Mouse (Mus musculus): ENCODE data around the gene Ppp2r1b. TPM values are rescaled to one million over a fixed set of nuclear protein-coding genes. Genes with fewer than 3 reads are reported as not detected.

Ppp2r1b gene
- polyA plus RNA-seq, 1 experiment from 2014 or later, result 85.2 TPM

GRCm38 (mm10) chr9:50876287-50876686, 31.2 kb downstream of the Ppp2r1b start:
- no peak for ATAC-seq (ENCODE audit: low FRiP score, low read depth)
- Histone ChIP-seq H3K27ac (no peak overlapping the region), H3K36me3 (peaks cover 81% of the 10 kb centered on the region), H3K4me3 (no peak overlapping the region), H3K9me3 (no peaks in the 10 kb centered on the region), H3K9ac (no peak overlapping the region), H3K27me3 (replicated peaks) (no peaks in the 10 kb centered on the region), H3K4me2 (replicated peaks) (no peak overlapping the region), H3K4me1 (no peaks in the 10 kb centered on the region)
- WGBS, result 97% methylated on average over 3 of the region's 3 CpGs

GRCm38 (mm10) chr9:50877431-50877830, 32.3 kb downstream of the Ppp2r1b start:
- no peaks in the 10 kb centered on the region for H3K27me3 ChIP-seq (replicated peaks)
- H3K4me1 ChIP-seq, result no peaks in the 10 kb centered on the region
- peaks cover 81% of the 10 kb centered on the region for H3K36me3 ChIP-seq
- H3K9ac ChIP-seq, result no peak overlapping the region
- H3K27ac ChIP-seq, result no peak overlapping the region
- 96% methylated on average over 3 of the region's 3 CpGs for WGBS
- H3K4me2 ChIP-seq (replicated peaks), result no peak overlapping the region
- ATAC-seq (ENCODE audit: low FRiP score, low read depth), result no peak
- no peak overlapping the region for H3K4me3 ChIP-seq
- H3K9me3 ChIP-seq, result no peaks in the 10 kb centered on the region

GRCm38 (mm10) chr9:50882183-50882582, 37.1 kb downstream of the Ppp2r1b start:
- H3K36me3 ChIP-seq, result peaks cover 51% of the 10 kb centered on the region
- H3K4me3 ChIP-seq, result no peak overlapping the region
- no peak for ATAC-seq (ENCODE audit: low FRiP score, low read depth)
- H3K27me3 ChIP-seq (replicated peaks), result no peaks in the 10 kb centered on the region
- H3K9me3 ChIP-seq, result no peaks in the 10 kb centered on the region
- H3K4me2 ChIP-seq (replicated peaks), result no peak overlapping the region
- 91% methylated on average over 2 of the region's 2 CpGs for WGBS
- H3K27ac ChIP-seq, result no peak overlapping the region
- no peak overlapping the region for H3K9ac ChIP-seq
- H3K4me1 ChIP-seq, result no peaks in the 10 kb centered on the region

- ATAC-seq (ENCODE audit: low FRiP score, low read depth), result no peak
- peaks cover 37% of the 10 kb centered on the region for H3K36me3 ChIP-seq
- H3K4me1 ChIP-seq, result no peaks in the 10 kb centered on the region
- H3K27ac ChIP-seq, result no peak overlapping the region
- H3K27me3 ChIP-seq (replicated peaks), result no peaks in the 10 kb centered on the region
- H3K4me2 ChIP-seq (replicated peaks), result no peak overlapping the region
- no peak overlapping the region for H3K4me3 ChIP-seq
- 81% methylated on average over 8 of the region's 8 CpGs for WGBS
- no peaks in the 10 kb centered on the region for H3K9me3 ChIP-seq
- no peak overlapping the region for H3K9ac ChIP-seq
Observed at GRCm38 (mm10) chr9:50884093-50884492, 39.0 kb downstream of the Ppp2r1b start.

- H3K27ac ChIP-seq, result no peak overlapping the region
- no peaks in the 10 kb centered on the region for H3K27me3 ChIP-seq (replicated peaks)
- no peak overlapping the region for H3K4me3 ChIP-seq
- 76% methylated on average over 10 of the region's 10 CpGs for WGBS
- no peaks in the 10 kb centered on the region for H3K9me3 ChIP-seq
- ATAC-seq (ENCODE audit: low FRiP score, low read depth), result no peak
- H3K9ac ChIP-seq, result no peak overlapping the region
- H3K4me1 ChIP-seq, result no peaks in the 10 kb centered on the region
- H3K36me3 ChIP-seq, result peaks cover 29% of the 10 kb centered on the region
- H3K4me2 ChIP-seq (replicated peaks), result no peak overlapping the region
Observed at GRCm38 (mm10) chr9:50884741-50885599, 39.9 kb downstream of the Ppp2r1b start.

GRCm38 (mm10) chr9:50885600-50885987, 40.5 kb downstream of the Ppp2r1b start:
- H3K4me3 ChIP-seq, result no peak overlapping the region
- H3K9ac ChIP-seq, result no peak overlapping the region
- H3K9me3 ChIP-seq, result no peaks in the 10 kb centered on the region
- no peak overlapping the region for H3K4me2 ChIP-seq (replicated peaks)
- H3K36me3 ChIP-seq, result peaks cover 23% of the 10 kb centered on the region
- no peak for ATAC-seq (ENCODE audit: low FRiP score, low read depth)
- H3K27me3 ChIP-seq (replicated peaks), result no peaks in the 10 kb centered on the region
- WGBS, result 55% methylated on average over 1 of the region's 1 CpGs
- H3K4me1 ChIP-seq, result no peaks in the 10 kb centered on the region
- no peak overlapping the region for H3K27ac ChIP-seq

GRCm38 (mm10) chr9:50886870-50887269, 41.8 kb downstream of the Ppp2r1b start:
- WGBS, result 93% methylated on average over 1 of the region's 1 CpGs
- Histone ChIP-seq H3K36me3 (peaks cover 20% of the 10 kb centered on the region), H3K9ac (no peak overlapping the region), H3K4me2 (replicated peaks) (no peak overlapping the region), H3K27ac (no peak overlapping the region), H3K4me3 (no peak overlapping the region), H3K9me3 (no peaks in the 10 kb centered on the region), H3K4me1 (no peaks in the 10 kb centered on the region), H3K27me3 (replicated peaks) (no peaks in the 10 kb centered on the region)
- no peak for ATAC-seq (ENCODE audit: low FRiP score, low read depth)

GRCm38 (mm10) chr9:50887351-50887750, 42.2 kb downstream of the Ppp2r1b start:
- no peak for ATAC-seq (ENCODE audit: low FRiP score, low read depth)
- Histone ChIP-seq H3K27me3 (replicated peaks) (no peaks in the 10 kb centered on the region), H3K9me3 (no peaks in the 10 kb centered on the region), H3K4me1 (no peaks in the 10 kb centered on the region), H3K4me3 (no peak overlapping the region), H3K27ac (no peak overlapping the region), H3K4me2 (replicated peaks) (no peak overlapping the region), H3K9ac (no peak overlapping the region), H3K36me3 (peaks cover 23% of the 10 kb centered on the region)
- 54% methylated on average over 4 of the region's 4 CpGs for WGBS

GRCm38 (mm10) chr9:50889211-50889610, 44.1 kb downstream of the Ppp2r1b start:
- H3K9me3 ChIP-seq, result no peaks in the 10 kb centered on the region
- no peaks in the 10 kb centered on the region for H3K4me1 ChIP-seq
- 68% methylated on average over 6 of the region's 6 CpGs for WGBS
- H3K4me3 ChIP-seq, result no peak overlapping the region
- H3K36me3 ChIP-seq, result peaks cover 18% of the 10 kb centered on the region; the same call in 1 of the 2 replicates
- no peak for ATAC-seq (ENCODE audit: low FRiP score, low read depth)
- H3K4me2 ChIP-seq (replicated peaks), result no peak overlapping the region
- no peak overlapping the region for H3K27ac ChIP-seq
- H3K27me3 ChIP-seq (replicated peaks), result no peaks in the 10 kb centered on the region
- no peak overlapping the region for H3K9ac ChIP-seq

- WGBS, result 87% methylated on average over 4 of the region's 4 CpGs
- Histone ChIP-seq H3K9ac (no peak overlapping the region), H3K27me3 (replicated peaks) (no peaks in the 10 kb centered on the region), H3K27ac (no peak overlapping the region), H3K9me3 (no peaks in the 10 kb centered on the region), H3K4me3 (no peak overlapping the region), H3K4me1 (no peaks in the 10 kb centered on the region), H3K36me3 (peaks cover 22% of the 10 kb centered on the region; the same call in 1 of the 2 replicates), H3K4me2 (replicated peaks) (no peak overlapping the region)
- no peak for ATAC-seq (ENCODE audit: low FRiP score, low read depth)
Observed at GRCm38 (mm10) chr9:50889964-50890363, 44.9 kb downstream of the Ppp2r1b start.

GRCm38 (mm10) chr9:50890494-50891090, 45.5 kb downstream of the Ppp2r1b start:
- WGBS, result 86% methylated on average over 3 of the region's 3 CpGs
- Histone ChIP-seq H3K27me3 (replicated peaks) (no peaks in the 10 kb centered on the region), H3K4me1 (no peaks in the 10 kb centered on the region), H3K36me3 (peaks cover 27% of the 10 kb centered on the region), H3K9ac (no peak overlapping the region), H3K4me2 (replicated peaks) (no peak overlapping the region), H3K27ac (no peak overlapping the region), H3K9me3 (no peaks in the 10 kb centered on the region), H3K4me3 (no peak overlapping the region)
- ATAC-seq (ENCODE audit: low FRiP score, low read depth), result no peak

GRCm38 (mm10) chr9:50893665-50894064, 48.6 kb downstream of the Ppp2r1b start:
- Histone ChIP-seq H3K27ac (no peak overlapping the region), H3K27me3 (replicated peaks) (no peaks in the 10 kb centered on the region), H3K4me2 (replicated peaks) (no peak overlapping the region), H3K4me1 (no peaks in the 10 kb centered on the region), H3K9me3 (no peaks in the 10 kb centered on the region), H3K9ac (no peak overlapping the region), H3K36me3 (peaks cover 39% of the 10 kb centered on the region), H3K4me3 (no peak overlapping the region)
- WGBS, result 90% methylated on average over 4 of the region's 4 CpGs
- ATAC-seq (ENCODE audit: low FRiP score, low read depth), result no peak

Data from neural tube, embryonic 12.5 days (tissue).